8 mouse cellular contexts compared by ENCODE assay signal in the genomic region with DNA sequence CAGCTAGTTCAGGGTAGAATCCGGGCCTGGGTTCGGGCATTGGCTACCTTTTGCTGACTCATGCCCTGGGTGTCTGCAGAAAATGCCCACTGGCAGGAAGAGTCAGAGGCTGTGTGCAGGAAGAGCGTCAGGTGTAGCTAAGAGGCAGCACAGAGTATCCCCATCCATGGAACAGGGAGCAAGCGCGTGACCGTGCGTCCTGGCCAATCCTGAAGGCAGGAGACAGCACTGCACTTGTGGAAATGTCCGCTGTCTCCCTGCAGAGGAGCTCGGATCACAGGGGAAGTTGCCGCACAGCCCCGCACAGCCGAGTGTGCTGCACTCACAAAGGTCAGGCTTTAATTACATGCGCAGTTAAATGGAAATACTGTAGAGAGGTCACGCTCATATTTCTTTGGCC.
DNase-seq lines count a peak whose midpoint lies in the region; ATAC-seq lines count a peak whose summit lies in the region.

No protein-coding gene starts in this region.

- no peak overlapping the region for H3K4me2 ChIP-seq in forebrain, embryonic 13.5 days
- no peak overlapping the region for H3K4me2 ChIP-seq in forebrain, embryonic 16.5 days (ENCODE audit: low read length)

- peaks cover 72% of the 10 kb centered on the region for H3K27me3 ChIP-seq in forebrain, embryonic 13.5 days
- H3K27me3 ChIP-seq in forebrain, embryonic 16.5 days (replicated peaks; ENCODE audit: control insufficient read depth, insufficient read depth, low read length) = peaks cover 13% of the 10 kb centered on the region; the same call in 1 of the 2 replicates

- peak; percentile 56 for DNase-seq in embryo, embryonic 10.5 days (ENCODE audit: low spot score)
- DNase-seq in heart, postnatal 14 days = peak; percentile 42 to 53
- DNase-seq in kidney, postnatal 4 days = peak; percentile 46 to 61
- DNase-seq in thymus, postnatal 25 days = no peak
- no peak for DNase-seq in left cerebral cortex, postnatal 10 days (ENCODE audit: extremely low spot score in 1 of 2, low spot score in 2 of 2)

- intact Hi-C loops in heart, postnatal 14 days (cut with DNase I) = loop anchor here (5.0 kb wide), 1 partner anchor 77 kb away; no protein-coding TSS in a partner anchor
- intact Hi-C loops in left cerebral cortex, postnatal 10 days (cut with DNase I) = loop anchor here (10.0 kb wide), 1 partner anchor 725 kb away; the partner anchor contains the start of gene Irx5

- ATAC-seq in forebrain, embryonic 13.5 days = peak; percentile 28; the same call in 1 of the 2 replicates
- ATAC-seq in forebrain, embryonic 16.5 days = no peak
- ATAC-seq in activated CD4-positive, CD25-positive, alpha-beta regulatory T cell, adult 4 months = no peak

- no peak overlapping the region for H3K9ac ChIP-seq in forebrain, embryonic 13.5 days
- no peak overlapping the region for H3K9ac ChIP-seq in forebrain, embryonic 16.5 days (replicated peaks; ENCODE audit: low read depth, low read length)

- no peaks in the 10 kb centered on the region for H3K9me3 ChIP-seq in forebrain, embryonic 13.5 days (replicated peaks)
- no peaks in the 10 kb centered on the region for H3K9me3 ChIP-seq in forebrain, embryonic 16.5 days (ENCODE audit: control insufficient read depth, low read length)

- H3K27ac ChIP-seq in forebrain, embryonic 13.5 days = no peak overlapping the region
- no peak overlapping the region for H3K27ac ChIP-seq in forebrain, embryonic 16.5 days (ENCODE audit: low read length)

- no peaks in the 10 kb centered on the region for H3K36me3 ChIP-seq in forebrain, embryonic 13.5 days (ENCODE audit: poor library complexity, severe bottlenecking)
- no peaks in the 10 kb centered on the region for H3K36me3 ChIP-seq in forebrain, embryonic 16.5 days (ENCODE audit: control insufficient read depth, insufficient read depth)

- peaks cover 31% of the 10 kb centered on the region for H3K4me1 ChIP-seq in forebrain, embryonic 13.5 days
- H3K4me1 ChIP-seq in forebrain, embryonic 16.5 days (replicated peaks; ENCODE audit: control insufficient read depth, insufficient read depth, low read length) = peaks cover 24% of the 10 kb centered on the region

- no peak overlapping the region for H3K4me3 ChIP-seq in forebrain, embryonic 13.5 days
- no peak overlapping the region for H3K4me3 ChIP-seq in forebrain, embryonic 16.5 days (replicated peaks; ENCODE audit: low read length)

- WGBS in forebrain, embryonic 13.5 days = 27% methylated on average over 14 of the region's 14 CpGs
- WGBS in forebrain, embryonic 16.5 days = 20% methylated on average over 14 of the region's 14 CpGs

Comparison
In these comparisons a context has a peak if more than half of its experiments do, and no peak if none do; other contexts are left out.
1. DNase-seq: peak in embryo, embryonic 10.5 days (single experiment), heart, postnatal 14 days (2 of 2) and kidney, postnatal 4 days (2 of 2); none in thymus, postnatal 25 days (single experiment) and left cerebral cortex, postnatal 10 days (0 of 2).